Mouse (Mus musculus): ENCODE results near the gene Dram1. TPM values are rescaled to one million over a fixed set of nuclear protein-coding genes. Genes with fewer than 3 reads are reported as not detected.

Dram1 gene
- polyA plus RNA-seq, 1 experiment, result 8.4 TPM

DNA sequence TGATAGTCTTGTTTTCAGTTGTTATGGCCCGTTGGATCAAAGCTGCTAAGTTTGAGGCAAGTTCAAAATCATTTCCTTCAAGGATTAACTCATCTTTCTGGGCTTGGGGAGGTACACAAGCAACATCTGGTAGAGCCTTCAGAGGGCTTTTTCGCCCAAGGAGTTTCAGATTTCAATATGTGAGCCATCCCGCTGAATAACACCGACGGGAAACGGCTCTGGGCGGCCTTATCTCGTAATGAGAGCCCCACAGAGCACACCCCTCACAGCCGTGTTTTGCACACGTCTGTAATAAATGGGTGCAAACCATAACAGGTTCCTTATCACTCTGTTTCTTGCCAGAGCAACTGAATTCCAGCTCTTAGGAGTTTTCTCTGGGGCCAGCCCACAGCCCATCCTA, 69.0 kb downstream of the Dram1 start:
- TF ChIP-seq CTCF (IDR thresholded peaks at IDR 0.05; ENCODE audit: control insufficient read depth, insufficient read depth, low read length), result no peak
- TF ChIP-seq POLR2A (IDR thresholded peaks at IDR 0.05; ENCODE audit: borderline replicate concordance, control insufficient read depth, low read depth, low read length), result no peak
- H3K4me1 ChIP-seq (ENCODE audit: control insufficient read depth, insufficient read depth, low read length), result no peaks in the 10 kb centered on the region
- 78% methylated on average over 10 of the region's 10 CpGs for WGBS
- no peak overlapping the region for H3K4me3 ChIP-seq (replicated peaks; ENCODE audit: control insufficient read depth, low read depth, low read length)
- no peak overlapping the region for H3K27ac ChIP-seq (ENCODE audit: control insufficient read depth, insufficient read depth, low read depth, low read length, poor library complexity)

DNA sequence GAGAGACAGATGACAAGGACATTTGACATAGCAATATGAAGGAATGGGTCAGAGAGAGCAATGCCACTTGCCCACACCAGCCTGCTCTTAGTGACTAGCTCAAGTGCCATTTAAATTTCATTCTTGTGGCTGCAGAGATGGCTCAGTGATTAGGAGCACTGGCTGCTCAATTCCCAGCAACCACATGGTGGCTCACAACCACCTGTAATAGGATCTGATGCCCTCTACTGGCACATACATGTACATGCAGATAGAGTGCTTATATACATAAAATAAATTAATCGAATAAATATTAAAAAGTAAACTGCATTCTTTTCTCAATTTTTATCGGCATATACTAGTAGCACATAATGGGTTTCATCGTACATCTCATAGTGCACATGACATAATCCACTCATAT, 72.6 kb downstream of the Dram1 start:
- Histone ChIP-seq H3K4me1 (ENCODE audit: control insufficient read depth, insufficient read depth, low read length) (no peaks in the 10 kb centered on the region), H3K27ac (ENCODE audit: control insufficient read depth, insufficient read depth, low read depth, low read length, poor library complexity) (no peak overlapping the region), H3K4me3 (replicated peaks; ENCODE audit: control insufficient read depth, low read depth, low read length) (no peak overlapping the region)
- TF ChIP-seq CTCF (IDR thresholded peaks at IDR 0.05; ENCODE audit: control insufficient read depth, insufficient read depth, low read length), result 0 out of 2 replicates have a peak, but pooled peaks have one; percentile 13
- TF ChIP-seq POLR2A (IDR thresholded peaks at IDR 0.05; ENCODE audit: borderline replicate concordance, control insufficient read depth, low read depth, low read length), result no peak
- WGBS, result 89% methylated on average over 3 of the region's 3 CpGs

DNA sequence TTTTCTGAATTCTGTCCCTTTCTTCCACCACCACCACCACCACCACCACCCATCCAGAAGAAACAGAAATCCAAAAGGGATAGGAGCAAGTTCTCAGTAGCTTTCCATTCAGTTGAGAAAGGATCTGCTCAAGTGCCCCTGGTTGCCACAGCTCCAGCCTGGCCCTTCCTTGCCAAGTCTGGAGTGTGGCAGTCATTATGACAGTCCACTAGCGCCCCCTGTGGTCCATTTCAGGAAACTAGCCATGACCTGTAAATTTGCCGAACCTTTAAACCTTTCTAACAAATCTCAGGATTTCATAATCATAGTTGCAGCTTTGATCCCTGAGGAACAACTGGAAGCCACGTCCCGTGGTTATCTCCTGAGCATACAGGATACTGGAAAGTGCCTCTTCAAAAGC, 74.6 kb downstream of the Dram1 start:
- WGBS, result 5% methylated on average over 4 of the region's 4 CpGs
- TF ChIP-seq POLR2A (IDR thresholded peaks at IDR 0.05; ENCODE audit: borderline replicate concordance, control insufficient read depth, low read depth, low read length) (no peak), CTCF (IDR thresholded peaks at IDR 0.05; ENCODE audit: control insufficient read depth, insufficient read depth, low read length) (peak; percentile 52)
- no peaks in the 10 kb centered on the region for H3K4me1 ChIP-seq (ENCODE audit: control insufficient read depth, insufficient read depth, low read length)
- no peak overlapping the region for H3K27ac ChIP-seq (ENCODE audit: control insufficient read depth, insufficient read depth, low read depth, low read length, poor library complexity)
- H3K4me3 ChIP-seq (replicated peaks; ENCODE audit: control insufficient read depth, low read depth, low read length), result no peak overlapping the region

DNA sequence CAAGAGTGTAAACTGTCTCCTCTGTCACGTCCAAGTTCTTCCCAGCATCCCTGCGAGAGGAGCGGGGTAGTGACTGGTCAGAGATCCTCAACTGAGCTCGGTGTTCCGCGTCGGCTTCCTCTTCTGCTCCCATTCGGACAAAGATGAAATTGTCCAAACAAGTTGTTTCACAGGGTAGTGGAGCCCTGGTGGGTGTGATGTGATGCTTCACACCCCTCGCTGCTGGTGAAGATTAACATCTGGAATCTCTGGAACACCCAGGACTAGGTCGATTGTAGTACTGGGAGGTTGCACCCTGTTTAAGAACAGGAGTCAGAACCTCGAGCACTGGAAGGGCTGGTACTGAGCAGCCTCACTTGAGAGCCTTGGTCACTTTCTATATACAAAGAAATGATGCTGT, 75.8 kb downstream of the Dram1 start:
- Histone ChIP-seq H3K4me3 (replicated peaks; ENCODE audit: control insufficient read depth, low read depth, low read length) (no peak overlapping the region), H3K4me1 (ENCODE audit: control insufficient read depth, insufficient read depth, low read length) (no peaks in the 10 kb centered on the region), H3K27ac (ENCODE audit: control insufficient read depth, insufficient read depth, low read depth, low read length, poor library complexity) (no peak overlapping the region)
- TF ChIP-seq CTCF (IDR thresholded peaks at IDR 0.05; ENCODE audit: control insufficient read depth, insufficient read depth, low read length) (no peak), POLR2A (IDR thresholded peaks at IDR 0.05; ENCODE audit: borderline replicate concordance, control insufficient read depth, low read depth, low read length) (no peak)
- WGBS, result 72% methylated on average over 11 of the region's 11 CpGs

DNA sequence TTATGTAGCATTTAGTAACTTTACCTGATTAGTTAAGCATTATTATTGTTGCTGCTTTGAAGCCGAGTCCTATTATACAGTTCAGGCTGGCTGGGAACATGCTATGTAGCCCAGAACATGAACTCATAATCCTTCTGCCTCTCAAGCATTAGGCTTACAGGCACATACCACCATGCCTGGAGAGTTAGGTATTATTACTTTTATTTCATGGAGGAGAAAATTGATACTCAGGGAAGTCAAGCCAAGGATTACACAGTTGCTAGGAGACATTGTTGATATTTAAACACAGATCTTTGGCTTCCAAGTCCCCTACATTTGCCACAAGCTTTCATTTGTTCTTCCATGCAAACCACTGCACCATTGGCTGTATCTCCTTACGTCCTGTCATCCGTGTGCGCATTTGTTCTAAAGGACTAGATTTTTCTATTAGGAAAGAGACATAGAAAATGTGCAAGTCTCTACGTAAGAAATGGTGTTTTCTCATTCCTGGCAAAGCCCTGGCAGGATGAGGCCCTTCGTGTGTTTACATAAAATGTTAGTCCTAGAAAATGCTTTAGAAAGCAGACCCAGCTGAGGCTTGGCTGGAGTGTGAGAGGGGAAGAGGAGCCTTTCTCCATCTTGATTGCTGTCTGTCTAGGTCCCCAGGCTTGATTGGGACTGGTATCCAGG, 76.9 kb downstream of the Dram1 start:
- 84% methylated on average over 6 of the region's 6 CpGs for WGBS
- no peak overlapping the region for H3K27ac ChIP-seq (ENCODE audit: control insufficient read depth, insufficient read depth, low read depth, low read length, poor library complexity)
- no peak for TF ChIP-seq CTCF (IDR thresholded peaks at IDR 0.05; ENCODE audit: control insufficient read depth, insufficient read depth, low read length)
- no peak for TF ChIP-seq POLR2A (IDR thresholded peaks at IDR 0.05; ENCODE audit: borderline replicate concordance, control insufficient read depth, low read depth, low read length)
- no peaks in the 10 kb centered on the region for H3K4me1 ChIP-seq (ENCODE audit: control insufficient read depth, insufficient read depth, low read length)
- H3K4me3 ChIP-seq (replicated peaks; ENCODE audit: control insufficient read depth, low read depth, low read length), result no peak overlapping the region

DNA sequence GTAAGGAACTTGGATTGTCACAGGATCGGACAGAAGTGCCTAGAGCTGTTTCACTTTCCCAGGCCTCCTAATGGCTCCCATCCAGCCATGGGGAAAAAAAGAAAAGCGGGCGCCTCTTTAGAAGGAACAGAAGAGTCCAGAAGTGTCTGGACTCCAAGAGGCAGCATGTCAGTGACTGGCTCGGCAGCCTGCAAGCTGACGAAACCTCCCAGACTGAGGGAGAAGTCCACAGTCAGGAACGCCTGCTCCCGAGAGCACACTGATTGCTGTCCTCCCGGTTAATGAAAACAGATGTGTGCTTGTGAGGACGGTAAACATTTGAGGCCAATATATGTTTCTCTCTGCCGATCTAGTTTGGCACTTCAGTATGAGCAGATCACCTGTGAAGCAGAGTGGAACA, 81.9 kb downstream of the Dram1 start:
- TF ChIP-seq POLR2A (IDR thresholded peaks at IDR 0.05; ENCODE audit: borderline replicate concordance, control insufficient read depth, low read depth, low read length) (no peak), CTCF (IDR thresholded peaks at IDR 0.05; ENCODE audit: control insufficient read depth, insufficient read depth, low read length) (no peak)
- WGBS, result 81% methylated on average over 10 of the region's 10 CpGs

DNA sequence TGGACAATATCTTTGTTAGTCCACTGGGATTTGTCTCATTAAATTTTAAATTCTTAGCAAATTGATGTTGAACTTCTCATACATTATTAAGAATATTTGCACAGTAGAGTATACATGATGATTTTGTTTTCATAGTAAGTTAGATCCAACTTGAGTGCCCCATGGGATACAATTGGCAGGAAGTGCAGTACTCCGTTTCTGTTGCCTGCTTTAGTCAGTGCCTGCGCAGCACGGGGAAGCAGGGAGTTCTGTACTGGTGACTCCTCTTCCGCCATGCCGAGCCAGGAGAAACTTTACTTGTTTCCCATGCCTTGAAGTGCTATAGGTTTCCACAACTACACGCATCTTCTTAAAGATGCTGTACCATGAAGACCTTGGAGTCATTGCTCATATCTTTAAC, 83.8 kb downstream of the Dram1 start:
- TF ChIP-seq CTCF (IDR thresholded peaks at IDR 0.05; ENCODE audit: control insufficient read depth, insufficient read depth, low read length), result no peak
- TF ChIP-seq POLR2A (IDR thresholded peaks at IDR 0.05; ENCODE audit: borderline replicate concordance, control insufficient read depth, low read depth, low read length), result no peak
- no peak overlapping the region for H3K4me3 ChIP-seq (replicated peaks; ENCODE audit: control insufficient read depth, low read depth, low read length)
- 83% methylated on average over 6 of the region's 6 CpGs for WGBS
- H3K4me1 ChIP-seq (ENCODE audit: control insufficient read depth, insufficient read depth, low read length), result no peaks in the 10 kb centered on the region
- no peak overlapping the region for H3K27ac ChIP-seq (ENCODE audit: control insufficient read depth, insufficient read depth, low read depth, low read length, poor library complexity)

More for the DNA sequence above, 81.9 kb downstream of the Dram1 start:
- Histone ChIP-seq H3K4me1 (ENCODE audit: control insufficient read depth, insufficient read depth, low read length) (no peaks in the 10 kb centered on the region), H3K27ac (ENCODE audit: control insufficient read depth, insufficient read depth, low read depth, low read length, poor library complexity) (no peak overlapping the region), H3K4me3 (replicated peaks; ENCODE audit: control insufficient read depth, low read depth, low read length) (no peak overlapping the region)

DNA sequence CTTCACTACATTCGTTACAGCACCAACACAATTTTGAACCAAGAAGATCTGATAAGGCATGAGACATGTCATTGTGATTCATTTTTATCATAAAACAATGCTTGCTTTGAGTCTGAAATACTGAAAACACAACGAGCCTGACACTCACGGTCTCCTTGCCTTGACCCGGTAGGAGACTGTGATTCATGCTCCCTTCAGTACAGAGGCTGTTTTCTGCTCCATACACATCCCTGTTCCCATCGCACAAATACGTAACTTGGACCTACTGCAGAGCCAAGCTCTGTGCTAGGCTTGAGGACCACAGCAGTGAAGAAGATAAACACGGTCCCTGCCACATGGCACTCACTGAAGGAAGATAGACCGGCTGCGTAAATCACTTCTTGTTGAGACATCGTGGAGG, 90.8 kb downstream of the Dram1 start:
- no peak overlapping the region for H3K4me3 ChIP-seq (replicated peaks; ENCODE audit: control insufficient read depth, low read depth, low read length)
- TF ChIP-seq CTCF (IDR thresholded peaks at IDR 0.05; ENCODE audit: control insufficient read depth, insufficient read depth, low read length) (no peak), POLR2A (IDR thresholded peaks at IDR 0.05; ENCODE audit: borderline replicate concordance, control insufficient read depth, low read depth, low read length) (no peak)
- no peak overlapping the region for H3K27ac ChIP-seq (ENCODE audit: control insufficient read depth, insufficient read depth, low read depth, low read length, poor library complexity)
- WGBS, result 86% methylated on average over 10 of the region's 10 CpGs
- no peaks in the 10 kb centered on the region for H3K4me1 ChIP-seq (ENCODE audit: control insufficient read depth, insufficient read depth, low read length)

DNA sequence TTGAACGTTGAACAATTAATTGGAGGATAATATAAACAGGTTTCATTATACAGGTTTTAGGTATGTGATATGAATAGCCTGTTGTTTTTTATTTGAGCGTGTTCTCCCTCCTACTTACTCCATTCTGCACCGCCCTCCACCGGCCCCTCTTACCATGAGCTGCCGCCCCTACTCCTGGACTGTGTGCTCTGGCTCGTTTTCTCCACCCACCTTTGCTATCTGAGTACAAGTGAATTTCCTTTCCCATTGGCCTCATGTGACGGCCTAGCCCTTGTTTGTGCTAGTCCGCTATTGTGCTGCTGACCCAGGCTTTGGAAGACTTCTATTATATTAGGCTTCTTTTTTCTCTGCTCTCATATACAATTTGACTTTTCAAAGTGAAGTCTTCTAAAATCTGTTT, 91.6 kb downstream of the Dram1 start:
- Histone ChIP-seq H3K4me3 (replicated peaks; ENCODE audit: control insufficient read depth, low read depth, low read length) (no peak overlapping the region), H3K4me1 (ENCODE audit: control insufficient read depth, insufficient read depth, low read length) (no peaks in the 10 kb centered on the region), H3K27ac (ENCODE audit: control insufficient read depth, insufficient read depth, low read depth, low read length, poor library complexity) (no peak overlapping the region)
- TF ChIP-seq CTCF (IDR thresholded peaks at IDR 0.05; ENCODE audit: control insufficient read depth, insufficient read depth, low read length) (no peak), POLR2A (IDR thresholded peaks at IDR 0.05; ENCODE audit: borderline replicate concordance, control insufficient read depth, low read depth, low read length) (no peak)
- 79% methylated on average over 8 of the region's 8 CpGs for WGBS

Data from bone marrow, adult 2 months (tissue).